Mouse (Mus musculus) urinary bladder, postnatal 25 days (tissue): Measurements from ENCODE around the gene Adprhl2.
A peak's percentile ranks its signal among the peaks of the same experiment; 100 is the strongest.

Source experiments
- DNase-seq: peaks from one replicate; pipeline ENCODE4 v3.0.0; 2022; ENCODE audit warnings: low spot score

The Adprhl2 gene

DNA sequence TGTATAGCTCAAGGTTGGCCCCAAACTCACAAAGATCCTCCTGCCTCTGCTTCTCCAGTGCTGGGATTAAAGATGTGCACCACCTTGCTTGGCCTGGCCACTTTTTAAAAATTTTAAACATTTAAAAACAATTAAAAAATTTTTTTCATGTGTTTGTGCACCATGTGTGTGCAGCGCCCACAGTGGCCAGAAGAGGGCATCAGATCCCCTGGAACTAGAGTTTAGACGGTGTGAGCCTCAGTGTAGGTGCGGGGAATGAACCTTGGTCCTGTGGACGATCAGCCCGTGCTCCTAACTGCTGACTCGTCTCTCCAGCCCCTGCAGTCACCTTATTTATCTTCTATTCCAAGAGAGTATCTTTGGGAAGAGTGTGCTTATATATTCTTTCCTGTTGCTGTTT lies 15.4 kb downstream of the Adprhl2 start:
- DNase-seq: no peak

DNA sequence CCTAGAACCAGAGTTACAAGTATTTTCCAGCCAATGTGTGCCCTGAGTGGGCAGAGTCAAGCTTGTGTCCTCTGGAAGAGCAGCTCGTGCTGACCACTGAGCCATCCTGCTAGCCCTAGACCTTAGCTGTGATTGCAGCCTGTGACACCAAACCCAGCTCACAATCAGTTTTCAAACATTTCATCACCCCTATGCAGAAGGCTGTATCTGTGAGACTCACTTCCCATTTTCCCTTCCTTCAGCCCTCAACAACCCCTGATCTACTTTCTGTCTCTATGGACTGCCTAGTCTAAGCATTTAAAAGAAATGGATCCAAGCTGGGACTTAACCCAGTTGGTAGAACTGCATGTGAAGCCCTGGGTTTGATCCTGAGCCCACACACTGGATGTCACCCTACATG lies 16.1 kb downstream of the Adprhl2 start:
- no peak for DNase-seq

DNA sequence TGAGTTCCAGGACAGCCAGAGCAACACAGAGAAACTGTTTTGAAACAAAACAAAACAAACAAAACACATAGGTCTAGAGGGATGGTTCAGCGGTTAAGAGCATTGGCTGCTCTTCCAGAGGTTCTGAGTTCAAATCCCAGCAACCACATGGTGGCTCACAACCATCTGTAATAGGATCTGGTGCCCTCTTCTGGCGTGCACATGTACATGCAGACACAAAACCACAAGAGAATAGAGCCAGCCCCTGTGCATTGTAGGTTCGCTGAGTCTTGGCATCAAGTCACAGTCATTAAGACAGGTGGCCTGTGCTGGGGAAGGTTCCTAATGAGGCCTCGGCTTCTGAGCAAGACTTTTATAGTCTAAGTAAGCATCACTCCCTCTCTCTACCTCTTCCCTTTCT lies 17.6 kb downstream of the Adprhl2 start:
- DNase-seq: no peak

DNA sequence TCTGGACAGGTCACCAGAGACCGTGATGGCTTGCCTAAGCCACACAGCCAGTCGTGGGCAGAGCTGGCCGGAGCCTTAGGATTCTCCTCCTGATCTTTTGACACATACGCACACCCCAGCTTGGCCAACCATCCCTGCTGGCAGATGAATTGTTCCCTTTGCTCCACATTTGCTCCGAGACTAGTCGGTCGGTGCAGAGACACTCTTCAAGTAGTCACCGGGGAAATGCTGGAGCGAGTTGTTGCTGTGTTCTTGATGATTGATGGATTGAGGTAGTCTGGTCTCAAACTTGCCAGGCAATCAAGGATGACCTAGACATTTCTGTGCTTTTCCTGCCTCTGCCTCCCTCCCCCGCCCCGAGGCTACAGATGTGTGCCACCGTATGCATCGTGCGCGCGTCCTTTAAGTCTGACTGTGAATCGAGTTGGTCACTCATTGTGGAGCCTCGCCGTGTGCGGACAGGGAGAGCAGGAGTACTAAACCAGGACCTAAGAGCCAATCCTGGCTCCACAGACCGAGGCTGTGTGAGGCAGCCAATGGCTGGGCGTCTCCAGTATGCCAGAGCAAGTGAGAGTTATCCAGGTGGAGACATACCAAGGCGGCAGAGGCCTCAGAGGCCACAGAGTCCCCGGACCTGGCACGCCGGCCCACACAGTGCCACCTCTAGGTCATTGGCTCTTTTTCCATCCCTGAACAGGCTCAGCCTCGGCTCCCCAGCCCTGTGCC lies 19.8 kb downstream of the Adprhl2 start:
- no peak for DNase-seq

DNA sequence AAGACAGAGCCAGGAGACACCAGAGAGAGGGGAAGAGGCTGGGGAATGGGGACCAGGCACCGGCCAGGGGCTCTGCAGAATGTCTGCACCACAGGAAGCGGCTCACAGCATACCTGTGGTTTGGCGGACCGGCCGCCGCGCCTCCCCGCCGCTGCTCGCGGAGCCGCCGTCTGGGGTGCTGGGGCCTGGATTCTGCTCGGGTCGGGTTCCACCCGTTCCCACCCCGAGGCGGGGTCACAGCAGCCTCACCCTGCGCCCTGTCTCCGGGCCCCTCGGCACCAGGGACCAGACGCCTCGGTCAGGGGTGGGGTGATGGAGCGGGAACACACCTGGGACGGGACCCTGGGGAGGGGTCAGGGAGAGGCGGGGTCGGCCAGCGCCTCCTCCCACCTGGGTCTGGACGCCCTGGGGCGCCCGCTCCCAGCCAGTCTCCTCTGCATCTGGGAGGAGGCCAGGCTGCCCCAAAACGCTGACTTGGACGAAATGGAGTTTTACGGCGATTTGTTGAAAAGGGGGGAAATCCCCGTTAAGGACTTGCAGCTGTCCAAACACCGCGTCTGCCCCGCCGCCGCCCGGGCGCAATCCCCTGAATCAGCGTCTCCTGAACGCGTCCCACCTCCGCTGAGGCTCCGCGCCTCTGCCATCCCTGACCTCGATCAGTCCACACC lies 20.5 kb downstream of the Adprhl2 start:
- peak; percentile 26 for DNase-seq

DNA sequence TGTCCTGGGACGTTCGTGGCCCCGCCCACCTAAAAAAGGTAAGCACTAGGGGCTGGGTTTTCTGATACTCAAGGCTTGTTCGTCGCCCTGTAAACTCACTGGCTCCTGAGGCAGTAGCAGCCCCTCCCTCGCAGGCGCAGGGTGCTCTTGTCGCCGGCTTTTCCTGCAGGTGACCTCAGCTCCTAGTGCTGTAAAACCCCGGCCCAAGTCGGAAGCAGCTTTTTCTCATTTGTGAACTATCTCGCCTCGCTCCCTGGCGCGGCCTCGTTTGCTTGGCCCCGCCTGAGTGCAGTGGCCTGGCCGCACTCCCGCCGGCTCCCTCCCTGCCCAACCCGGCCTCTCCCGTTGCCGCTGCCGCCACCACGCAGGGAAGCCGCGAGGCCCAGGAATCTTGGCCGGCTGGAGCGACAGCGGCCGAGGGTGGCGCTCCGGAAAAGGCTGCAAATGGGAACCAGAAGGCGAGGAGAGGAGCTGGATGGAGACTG lies 24.8 kb downstream of the Adprhl2 start:
- DNase-seq: peak; percentile 59

DNA sequence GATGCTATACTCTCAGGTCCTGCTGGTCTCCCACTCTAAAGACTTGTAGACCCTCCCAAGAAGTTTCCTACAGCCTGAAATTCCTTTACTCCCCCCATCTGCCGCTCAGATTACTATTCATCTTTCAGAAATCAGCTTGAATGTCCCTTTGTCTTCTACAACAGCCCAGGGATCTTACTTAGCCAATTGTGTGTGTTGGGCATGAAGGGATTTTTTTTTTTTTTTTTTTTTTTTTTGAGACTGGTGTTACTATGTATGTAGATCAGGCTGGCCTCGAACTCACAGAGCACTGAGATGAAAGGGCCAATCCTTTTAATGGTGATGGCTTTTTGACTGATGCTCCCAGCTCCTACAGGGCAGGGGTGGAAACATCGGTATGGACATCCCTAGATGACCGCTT lies 25.6 kb downstream of the Adprhl2 start:
- DNase-seq: no peak

DNA sequence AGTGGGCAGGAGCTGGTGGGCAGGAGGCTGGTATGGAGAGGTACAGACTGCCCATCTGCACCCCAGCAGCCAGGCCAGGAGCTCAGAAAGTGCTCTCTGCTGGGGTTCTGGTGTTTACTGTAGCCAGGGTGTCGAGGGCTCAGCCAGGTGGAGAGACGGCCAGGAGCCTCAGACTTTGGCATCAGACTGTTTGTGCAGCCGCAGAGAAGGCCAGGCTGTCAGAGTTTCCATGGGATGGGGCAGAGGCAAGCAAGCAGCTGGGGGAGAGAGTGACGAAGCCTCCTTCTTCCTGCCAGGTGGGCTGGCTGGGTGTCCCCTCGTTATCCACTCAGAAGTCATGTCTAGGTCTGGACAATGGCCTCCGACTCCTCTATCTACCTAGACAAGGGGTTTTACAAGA lies 26.4 kb downstream of the Adprhl2 start:
- DNase-seq: no peak

DNA sequence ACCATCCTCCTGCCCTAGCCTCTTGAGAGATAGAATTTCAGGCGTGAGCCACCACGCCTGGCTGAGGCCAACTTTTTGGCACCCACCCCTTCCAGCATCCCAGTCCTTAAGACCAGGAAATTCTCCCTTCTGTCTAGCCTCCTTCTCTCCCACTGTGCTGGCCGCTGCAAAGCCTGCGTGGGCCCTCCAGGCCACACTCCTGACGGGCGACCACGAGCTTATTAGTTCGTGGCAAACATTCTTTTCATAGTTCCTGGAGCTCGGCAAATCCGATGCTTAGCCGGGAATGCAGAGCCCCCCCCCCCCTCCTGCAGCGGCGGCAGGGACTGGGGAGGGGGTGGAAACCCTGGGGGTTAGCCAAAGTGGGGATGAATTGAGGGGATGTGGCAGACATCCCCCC lies 30.3 kb downstream of the Adprhl2 start:
- DNase-seq: no peak

DNA sequence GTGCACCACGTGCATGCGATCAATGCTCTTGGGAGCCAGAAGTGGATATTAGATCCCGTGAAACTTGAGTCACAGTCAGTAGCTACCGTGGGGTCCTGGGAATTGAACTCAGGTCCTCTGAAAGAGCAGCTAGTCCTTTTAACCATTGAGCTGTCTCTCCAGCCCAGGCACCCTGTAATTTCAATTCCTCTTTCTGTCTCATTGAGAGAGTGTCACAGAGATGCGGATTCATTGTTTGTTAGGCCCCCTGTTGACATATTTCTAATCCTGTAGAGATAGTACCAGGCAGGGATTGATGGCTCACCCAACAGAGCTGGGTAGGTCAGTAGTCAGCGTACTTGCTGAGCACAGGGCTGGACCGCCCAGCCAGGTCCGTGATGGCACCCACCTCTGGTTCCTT lies 31.2 kb downstream of the Adprhl2 start:
- DNase-seq: no peak

DNA sequence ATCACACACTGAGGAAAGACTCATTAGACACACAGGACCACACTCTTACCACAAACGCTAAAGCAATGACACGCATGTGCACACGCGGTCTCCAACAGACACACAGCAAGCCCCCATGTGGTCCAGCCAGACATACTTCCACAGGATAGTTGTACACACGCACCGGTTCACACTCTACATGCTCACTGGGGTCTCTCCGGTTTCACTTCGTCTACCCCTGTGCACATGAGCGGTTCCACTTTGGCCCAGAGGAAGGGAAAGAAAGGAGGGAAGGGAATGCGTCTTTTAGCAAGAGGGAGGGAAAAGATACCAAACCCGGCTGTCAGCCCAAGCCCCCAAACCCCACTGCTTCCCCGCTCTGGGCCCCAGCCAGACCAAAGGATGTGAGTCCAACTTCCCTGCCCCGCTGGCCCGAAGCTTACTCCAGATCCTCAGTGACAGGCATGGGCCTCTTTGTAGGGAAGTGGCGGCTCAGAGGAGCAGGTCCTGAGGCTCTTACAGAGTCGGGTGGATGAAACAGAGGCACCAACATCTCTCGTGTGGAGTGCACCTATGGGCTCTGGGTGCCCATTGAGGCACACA lies 33.3 kb downstream of the Adprhl2 start:
- no peak for DNase-seq

DNA sequence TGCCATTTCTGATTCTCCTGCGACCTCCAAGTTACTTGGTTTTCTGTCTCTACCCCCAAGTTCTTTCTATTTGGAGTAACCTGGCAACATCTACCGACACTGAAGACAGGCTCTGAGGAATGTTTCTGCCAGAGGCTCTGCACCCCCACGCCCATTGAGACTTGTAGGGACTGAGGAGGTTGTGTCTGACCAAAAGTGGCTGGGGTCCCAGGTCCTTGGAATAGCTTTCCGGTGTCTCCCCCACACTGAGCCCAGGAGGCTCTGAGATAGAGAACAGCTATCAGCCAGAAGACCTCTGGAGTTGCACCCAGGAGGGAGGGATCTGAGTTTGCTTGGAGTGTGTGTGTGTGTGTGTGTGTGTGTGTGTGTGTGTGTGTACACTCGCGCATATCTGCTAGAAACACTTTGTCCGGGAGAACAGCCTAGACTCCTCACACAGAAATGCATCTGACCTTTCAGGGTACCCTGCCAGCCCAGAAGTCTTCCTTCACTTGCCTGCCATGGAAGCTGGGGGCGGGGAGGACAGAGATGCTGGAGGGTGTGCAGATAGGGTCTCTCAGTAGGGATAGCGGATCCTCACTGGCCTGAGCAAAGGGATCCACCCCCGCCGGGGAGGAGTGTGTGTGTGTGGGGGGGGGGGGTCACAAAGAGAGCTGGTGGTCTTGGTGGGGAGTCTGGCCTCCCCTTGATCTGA lies 34.1 kb downstream of the Adprhl2 start:
- no peak for DNase-seq

DNA sequence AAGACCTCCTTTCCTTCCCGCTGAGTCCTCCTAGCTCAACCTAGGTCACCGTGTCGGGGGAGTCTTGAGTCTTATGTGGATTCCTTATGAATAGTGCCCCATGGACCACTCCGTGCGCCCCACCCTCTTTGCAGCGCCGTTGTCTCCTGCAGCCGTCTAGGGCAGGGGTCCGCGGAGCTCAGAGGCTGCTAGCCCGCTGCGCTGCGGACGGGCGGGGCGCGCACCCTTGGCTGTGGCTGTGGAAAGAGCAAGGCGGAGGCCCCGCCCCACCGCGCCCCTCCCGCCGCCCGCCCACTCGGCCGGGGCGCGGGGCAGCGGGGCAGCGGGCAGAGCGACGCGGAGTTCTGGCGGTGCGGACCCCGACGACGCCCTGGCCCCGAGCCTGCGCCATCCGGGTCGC lies 35.0 kb downstream of the Adprhl2 start, which contains the start of gene Col8a2:
Gene Col8a2 (plus strand): TSS at position 302 of the 400 bp plus-strand sequence.
- DNase-seq: no peak

DNA sequence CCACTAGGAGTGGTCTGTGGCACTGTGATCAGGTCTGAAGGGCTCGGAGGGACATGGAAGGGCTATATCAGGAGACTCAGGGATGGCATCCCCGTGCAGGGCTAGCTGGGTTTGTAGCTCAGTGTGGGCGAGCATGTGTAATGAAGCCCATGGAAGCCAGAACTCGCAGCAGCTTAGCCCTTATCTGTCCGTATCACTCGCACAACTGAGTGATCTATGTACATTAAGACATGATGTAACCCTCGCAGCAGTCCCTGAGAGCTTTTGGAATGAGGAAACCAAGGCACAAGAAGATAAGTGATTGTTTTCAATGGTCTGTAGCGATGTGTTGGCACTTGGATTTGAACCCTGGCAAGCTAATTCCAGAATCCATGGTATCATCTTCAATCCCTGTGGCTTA lies 37.9 kb downstream of the Adprhl2 start:
- no peak for DNase-seq

DNA sequence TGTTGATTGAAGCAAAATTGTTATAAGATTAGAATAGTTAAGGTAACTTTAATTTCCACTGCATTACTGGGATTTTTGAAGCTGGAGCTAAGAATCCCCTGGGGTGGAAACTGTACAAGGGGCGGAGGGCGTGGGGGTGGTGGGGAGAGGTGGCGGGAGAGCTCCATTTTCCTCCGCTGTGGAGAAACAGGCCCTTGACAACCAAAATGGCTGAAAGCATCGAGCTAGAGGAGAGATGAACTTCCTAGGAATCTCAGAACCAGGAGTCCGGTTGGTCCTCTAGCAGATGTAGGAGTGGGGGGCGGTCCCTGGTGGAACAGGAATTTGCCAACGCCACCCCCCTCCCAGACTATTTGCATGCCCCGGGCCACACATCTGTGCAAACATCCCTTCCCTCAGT lies 39.8 kb downstream of the Adprhl2 start:
- DNase-seq: no peak

DNA sequence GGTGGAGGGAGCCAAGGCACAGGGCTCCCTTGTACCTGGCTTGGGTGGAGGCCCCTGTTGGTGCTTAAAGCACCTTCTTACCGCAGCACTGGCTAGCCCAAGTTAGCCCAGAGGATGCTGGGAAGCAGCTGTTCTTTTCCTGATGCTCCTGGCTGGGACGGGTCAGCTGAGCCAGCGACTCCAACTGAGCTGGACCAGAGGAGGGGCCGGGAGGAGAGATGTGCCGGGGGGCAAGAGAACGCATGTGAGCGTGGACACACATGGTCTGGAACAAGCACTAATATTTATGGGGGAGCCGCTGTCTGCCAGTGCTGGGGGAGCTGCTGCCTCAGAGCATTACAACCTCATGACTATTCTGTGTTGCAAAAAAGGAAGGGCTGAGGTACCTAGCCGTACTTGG lies 42.5 kb downstream of the Adprhl2 start:
- no peak for DNase-seq

DNA sequence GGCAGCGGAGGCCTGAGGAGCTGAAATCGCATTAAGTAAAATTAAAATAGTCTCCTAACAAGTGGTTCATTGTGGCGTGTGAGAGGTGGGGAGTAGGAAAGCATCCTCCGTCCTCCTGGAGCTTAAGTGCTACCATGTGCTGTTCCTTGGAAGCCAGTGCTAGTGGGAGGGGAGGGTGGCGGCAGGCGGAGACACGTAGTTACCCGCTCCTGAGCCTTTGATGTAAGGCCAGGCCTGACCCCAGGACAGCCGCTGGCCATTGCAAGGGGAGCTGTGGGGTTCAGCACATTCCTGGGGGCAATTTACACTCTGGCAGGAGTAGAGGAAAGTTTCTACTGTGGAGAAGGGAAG lies 43.0 kb downstream of the Adprhl2 start:
- DNase-seq: no peak

DNA sequence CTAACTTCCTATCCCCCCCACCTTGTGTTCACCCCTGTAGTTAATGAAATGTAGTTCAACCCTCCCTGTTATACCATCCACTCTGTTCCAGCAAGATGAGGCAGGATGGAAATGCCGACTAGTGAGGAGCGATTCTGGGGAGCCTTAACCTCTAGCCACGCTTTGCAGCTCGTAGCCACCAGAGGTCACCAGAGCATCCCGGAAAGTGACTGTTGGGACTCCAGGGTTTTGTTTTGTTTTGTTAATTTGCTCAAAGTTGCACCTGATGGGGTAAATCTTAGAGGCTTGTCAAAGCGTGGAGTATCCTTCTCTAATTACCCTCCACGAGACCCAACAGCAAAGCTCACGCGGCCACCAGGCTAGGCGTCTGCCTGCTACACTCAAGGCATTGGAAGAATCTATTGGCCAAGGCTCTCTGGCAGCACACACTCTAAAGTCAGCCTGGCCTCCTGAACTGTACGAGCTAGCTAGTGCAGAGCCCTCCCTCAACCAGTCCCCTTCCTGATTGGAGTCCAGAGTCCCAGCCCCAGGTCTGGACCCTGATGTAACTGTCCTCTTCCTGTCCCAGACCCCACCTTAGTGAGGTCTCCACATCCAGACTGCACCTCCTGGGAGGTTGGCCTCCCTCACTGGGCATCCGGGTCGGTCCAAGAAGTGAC lies 43.5 kb downstream of the Adprhl2 start:
- peak; percentile 33 for DNase-seq

DNA sequence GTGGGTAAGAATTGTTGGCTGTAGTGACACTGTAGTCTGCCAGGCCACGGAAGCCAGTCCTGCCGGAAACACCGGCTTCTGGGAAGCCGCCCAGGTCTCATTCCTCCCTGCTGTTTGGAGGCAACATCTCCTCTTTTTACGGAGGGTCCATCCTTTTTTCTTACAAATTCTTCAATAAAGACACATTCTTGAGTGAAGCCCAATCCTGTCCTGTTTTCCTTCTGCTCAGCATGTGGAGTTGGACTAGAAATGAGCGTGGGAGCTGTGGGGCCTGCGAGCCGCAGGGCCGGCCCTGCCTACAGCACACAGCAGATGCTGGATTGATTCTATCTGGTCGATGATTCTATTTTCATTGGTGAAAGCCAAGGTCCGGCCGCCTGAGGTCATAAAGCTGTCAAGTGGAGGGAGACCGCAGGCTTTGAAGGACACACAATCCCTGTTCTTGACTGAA lies 45.8 kb downstream of the Adprhl2 start:
- DNase-seq: no peak

DNA sequence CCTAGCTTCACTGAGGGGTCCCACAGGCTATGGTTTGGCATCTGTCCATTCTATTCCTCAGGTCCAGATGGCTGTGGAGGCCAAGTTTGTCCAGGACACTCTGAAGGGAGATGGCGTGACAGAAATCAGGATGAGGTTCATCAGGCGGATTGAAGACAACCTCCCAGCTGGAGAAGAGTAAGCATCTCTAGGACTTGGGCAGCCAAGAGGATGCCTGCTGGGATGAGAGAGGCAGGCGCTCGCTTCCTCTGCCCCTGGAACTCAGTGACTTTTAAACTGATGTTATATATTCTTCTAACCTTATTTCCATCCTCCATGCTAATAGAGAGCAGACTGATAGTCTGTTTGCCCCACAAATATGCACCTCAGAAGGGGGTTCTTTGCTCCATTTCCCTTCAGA lies 46.4 kb downstream of the Adprhl2 start:
- DNase-seq: no peak

DNA sequence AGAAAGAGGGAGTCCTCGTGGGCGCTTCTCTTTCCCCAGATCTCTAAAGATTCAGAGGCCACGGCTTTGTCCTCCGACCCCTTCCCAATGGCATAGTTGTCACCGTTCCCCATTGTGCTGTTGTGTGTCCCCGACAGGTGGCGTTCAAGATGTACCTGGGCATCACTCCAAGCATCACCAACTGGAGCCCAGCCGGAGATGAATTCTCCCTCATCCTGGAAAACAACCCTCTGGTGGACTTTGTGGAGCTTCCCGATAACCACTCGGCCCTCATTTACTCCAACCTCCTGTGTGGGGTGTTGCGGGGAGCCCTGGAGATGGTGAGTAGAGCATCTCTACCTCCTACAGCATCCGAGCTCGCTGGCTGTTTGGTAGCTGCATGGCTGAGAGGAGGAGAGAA lies 47.8 kb downstream of the Adprhl2 start:
- DNase-seq: no peak

DNA sequence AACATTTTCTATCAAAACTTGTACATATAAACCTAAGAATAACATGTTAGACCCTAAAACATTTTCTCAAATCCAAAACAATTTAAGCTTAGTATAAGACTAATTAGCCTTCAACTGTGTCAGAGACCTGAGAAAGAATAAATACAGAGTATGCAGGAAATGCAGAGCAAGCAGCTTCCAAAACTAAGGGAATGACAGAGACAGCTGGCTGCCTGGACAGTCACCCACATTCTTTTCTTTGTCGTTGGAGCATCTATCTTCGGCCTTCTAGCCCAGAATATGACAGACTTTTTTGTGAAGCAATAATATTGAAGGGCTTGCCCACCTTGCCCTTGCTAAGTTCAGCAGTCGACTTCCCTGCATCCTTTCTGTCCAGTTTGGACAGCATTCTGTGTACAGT lies 52.2 kb downstream of the Adprhl2 start:
- no peak for DNase-seq
